Mouse (Mus musculus) adrenal gland, postnatal 4 days (tissue): ENCODE results near the gene B3galt5. TPM values are rescaled to one million over a fixed set of nuclear protein-coding genes. Genes with fewer than 3 reads are reported as not detected.

Experiments used
- DNase-seq, 2 experiments: peaks; one replicate each; pipeline ENCODE4 v3.0.0; 2021 to 2022; ENCODE audit warnings: low spot score in 2 of 2, mixed read lengths in 2 of 2
- long read RNA-seq, 2 experiments: library from polyadenylated mRNA; stranded (forward); transcript quantifications; one replicate each; pipeline ENCODE4 v2.0.0; 2021
- total RNA-seq, 2 experiments: library from RNA; stranded (reverse); gene quantifications; 2 replicates each; pipeline ENCODE4 v1.2.3; 2021

B3galt5 gene
- 1 to 10 TPM in 1 of 2 experiments, under 1 TPM in 1; 0.37 to 1.8 TPM for total RNA-seq
- long read RNA-seq, experiment 1: 0 reads
- long read RNA-seq, experiment 2, partial matches to known transcripts: 0 of 4 reads
- long read RNA-seq, experiment 2, other reads (novel, unspliced or antisense): 4 of 4 reads

GRCm38 (mm10) chr16:96235366-96235970 lies at the start of gene B3galt5:
Gene B3galt5 (plus strand): TSS chr16:96235801.
- DNase-seq: no peak

GRCm38 (mm10) chr16:96187619-96188018 lies 48.0 kb upstream of the B3galt5 start:
- DNase-seq: no peak

- peak; percentile 99 to 100 for DNase-seq
Observed at GRCm38 (mm10) chr16:96191531-96192506, 43.8 kb upstream of the B3galt5 start, which contains the start of gene Lca5l. Gene Lca5l (minus strand): TSS chr16:96192271.

GRCm38 (mm10) chr16:96199913-96200701 lies 35.5 kb upstream of the B3galt5 start, which contains the start of gene Sh3bgr:
Gene Sh3bgr (plus strand): TSS chr16:96200450.
- peak; percentile 23 to 46 for DNase-seq

GRCm38 (mm10) chr16:96200702-96201028 lies 34.9 kb upstream of the B3galt5 start:
- no peak for DNase-seq

- DNase-seq: no peak
Observed at GRCm38 (mm10) chr16:96201485-96202232, 33.9 kb upstream of the B3galt5 start.

- no peak for DNase-seq
Observed at GRCm38 (mm10) chr16:96209789-96210188, 25.8 kb upstream of the B3galt5 start.

GRCm38 (mm10) chr16:96210856-96211255 lies 24.7 kb upstream of the B3galt5 start:
- DNase-seq: no peak

GRCm38 (mm10) chr16:96213027-96213426 lies 22.6 kb upstream of the B3galt5 start:
- DNase-seq: no peak

GRCm38 (mm10) chr16:96221491-96221890 lies 14.1 kb upstream of the B3galt5 start:
- DNase-seq: no peak

GRCm38 (mm10) chr16:96221959-96222358 lies 13.6 kb upstream of the B3galt5 start:
- DNase-seq: no peak

GRCm38 (mm10) chr16:96222452-96222851 lies 13.1 kb upstream of the B3galt5 start:
- no peak for DNase-seq

GRCm38 (mm10) chr16:96228438-96228837 lies 7.2 kb upstream of the B3galt5 start:
- no peak for DNase-seq

- DNase-seq: no peak
Observed at GRCm38 (mm10) chr16:96229044-96229555, 6.5 kb upstream of the B3galt5 start.

- DNase-seq: peak; percentile 14 to 51
Observed at GRCm38 (mm10) chr16:96230411-96230810, 5.2 kb upstream of the B3galt5 start.

GRCm38 (mm10) chr16:96231251-96231650 lies 4.3 kb upstream of the B3galt5 start:
- no peak for DNase-seq

- DNase-seq: no peak
Observed at GRCm38 (mm10) chr16:96231974-96232373, 3.6 kb upstream of the B3galt5 start.

- no peak for DNase-seq
Observed at GRCm38 (mm10) chr16:96233996-96234395, 1.6 kb upstream of the B3galt5 start.

GRCm38 (mm10) chr16:96244496-96244895 lies 8.9 kb downstream of the B3galt5 start:
- no peak for DNase-seq

- DNase-seq: no peak
Observed at GRCm38 (mm10) chr16:96249635-96250034, 14.0 kb downstream of the B3galt5 start.
